Mouse (Mus musculus): ENCODE measurements around the gene Klhl11.

DNA sequence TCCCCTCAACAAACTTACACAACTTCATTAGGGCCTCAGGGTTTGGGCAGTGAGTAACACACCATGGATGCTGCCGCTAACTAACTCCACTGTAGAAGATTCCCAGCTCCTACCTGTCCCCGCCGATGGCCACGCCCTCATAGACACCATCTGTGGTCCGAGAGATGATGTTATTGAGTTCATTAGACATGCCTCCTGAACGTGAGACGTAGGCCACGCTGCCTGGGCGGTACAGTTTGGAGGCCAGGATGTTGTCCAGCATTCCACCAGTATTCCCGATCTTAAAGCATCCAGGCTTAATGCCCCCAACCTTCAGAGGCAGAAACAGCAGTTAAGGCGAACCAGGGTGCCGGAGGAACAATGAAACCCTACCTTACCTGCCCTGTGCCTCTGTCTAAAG is 21.2 kb upstream of the Klhl11 start:
- TF ChIP-seq GATA1 (IDR thresholded peaks at IDR 0.05; ENCODE audit: borderline replicate concordance, low read length): no peak
- no peak for TF ChIP-seq FLI1 (IDR thresholded peaks at IDR 0.05; ENCODE audit: low read length)

All from megakaryocyte, embryonic 14.5 days (primary cell).